20 mouse cellular contexts compared by ENCODE assay signal in genomic region chr17:87517258-87517657, GRCm38 (mm10).
A peak's percentile ranks its signal among the peaks of the same experiment; 100 is the strongest.
DNase-seq lines count a peak whose midpoint lies in the region; ATAC-seq and TF ChIP-seq lines count a peak whose summit lies in the region.
"Had no signal": no experiment of that assay in that cellular context is flagged by ENCODE, and none has a peak within 500 bp of the region (broad histone marks: within the 10 kb centered on the region; RNA-seq: fewer than 3 reads in every experiment).

No protein-coding gene starts in this region.

- H3K9ac ChIP-seq in heart, embryonic 13.5 days = peak overlapping the region; percentile 12
- H3K9ac ChIP-seq in heart, adult 2 months (ENCODE audit: low read depth, low read length) = no peak overlapping the region
- H3K9ac ChIP-seq in kidney, embryonic 14.5 days (ENCODE audit: low read depth, low read length) = no peak overlapping the region
- H3K9ac ChIP-seq in midbrain, embryonic 14.5 days (replicated peaks; ENCODE audit: low read length) = no peak overlapping the region
- H3K9ac ChIP-seq in midbrain, embryonic 11.5 days (ENCODE audit: low read length) = no peak overlapping the region
- H3K9ac ChIP-seq: forebrain, embryonic 12.5 days; hindbrain, embryonic 14.5 days had no signal

- TF ChIP-seq CTCF in heart, adult 2 months (IDR thresholded peaks at IDR 0.05) = no peak

- 10% methylated on average over 9 of the region's 9 CpGs for WGBS in heart, embryonic 13.5 days
- 36% methylated on average over 9 of the region's 9 CpGs for WGBS in heart, adult 2 months
- WGBS in kidney, embryonic 14.5 days = 25% methylated on average over 9 of the region's 9 CpGs
- 66% methylated on average over 9 of the region's 9 CpGs for WGBS in midbrain, embryonic 14.5 days
- 64% methylated on average over 9 of the region's 9 CpGs for WGBS in midbrain, embryonic 11.5 days

- H3K27me3 ChIP-seq in heart, embryonic 13.5 days (replicated peaks) = no peaks in the 10 kb centered on the region
- no peaks in the 10 kb centered on the region for H3K27me3 ChIP-seq in heart, adult 2 months (ENCODE audit: control insufficient read depth, insufficient read depth, low read length)
- no peaks in the 10 kb centered on the region for H3K27me3 ChIP-seq in kidney, embryonic 14.5 days (ENCODE audit: control insufficient read depth, insufficient read depth, low read length)
- H3K27me3 ChIP-seq in midbrain, embryonic 14.5 days (ENCODE audit: control insufficient read depth, insufficient read depth, low read length) = no peaks in the 10 kb centered on the region
- no peaks in the 10 kb centered on the region for H3K27me3 ChIP-seq in midbrain, embryonic 11.5 days (ENCODE audit: control insufficient read depth, insufficient read depth, low read length)
- H3K27me3 ChIP-seq: forebrain, embryonic 12.5 days; Patski had no signal

- peak overlapping the region; percentile 52 for H3K4me2 ChIP-seq in heart, embryonic 13.5 days
- no peak overlapping the region for H3K4me2 ChIP-seq in kidney, embryonic 14.5 days (replicated peaks; ENCODE audit: low read depth, low read length)
- H3K4me2 ChIP-seq in midbrain, embryonic 14.5 days (ENCODE audit: low read length) = no peak overlapping the region
- H3K4me2 ChIP-seq in midbrain, embryonic 11.5 days = no peak overlapping the region
- H3K4me2 ChIP-seq: forebrain, embryonic 12.5 days; hindbrain, embryonic 14.5 days had no signal

- H3K4me3 ChIP-seq in heart, embryonic 13.5 days = 0 out of 2 replicates have a peak overlapping the region, but pooled peaks have one; percentile 14
- H3K4me3 ChIP-seq in heart, adult 2 months = no peak overlapping the region
- H3K4me3 ChIP-seq in kidney, embryonic 14.5 days (ENCODE audit: low read length) = no peak overlapping the region
- no peak overlapping the region for H3K4me3 ChIP-seq in midbrain, embryonic 14.5 days (replicated peaks; ENCODE audit: low read depth, low read length)
- H3K4me3 ChIP-seq in midbrain, embryonic 11.5 days (ENCODE audit: low read depth, low read length) = no peak overlapping the region
- H3K4me3 ChIP-seq: forebrain, embryonic 12.5 days; layer of hippocampus, adult 2 months had no signal

- peaks cover 52% of the 10 kb centered on the region for H3K4me1 ChIP-seq in heart, embryonic 13.5 days
- H3K4me1 ChIP-seq in heart, adult 2 months (ENCODE audit: control insufficient read depth, insufficient read depth, low read length) = peaks cover 2% of the 10 kb centered on the region; the same call in 1 of the 2 replicates
- H3K4me1 ChIP-seq in kidney, embryonic 14.5 days (ENCODE audit: control insufficient read depth, insufficient read depth, low read length) = peaks cover 19% of the 10 kb centered on the region; the same call in 1 of the 2 replicates
- H3K4me1 ChIP-seq in midbrain, embryonic 14.5 days (ENCODE audit: control insufficient read depth, insufficient read depth, low read length) = peaks cover 22% of the 10 kb centered on the region
- H3K4me1 ChIP-seq in midbrain, embryonic 11.5 days (ENCODE audit: control insufficient read depth, insufficient read depth, low read length) = peaks cover 4% of the 10 kb centered on the region; the same call in 1 of the 2 replicates

- TF ChIP-seq POLR2A in heart, adult 2 months (IDR thresholded peaks at IDR 0.05; ENCODE audit: insufficient read depth, low read depth, low read length) = no peak

- peak overlapping the region; percentile 59; the same call in 1 of the 2 replicates for H3K27ac ChIP-seq in heart, embryonic 13.5 days (replicated peaks)
- no peak overlapping the region for H3K27ac ChIP-seq in heart, adult 2 months
- H3K27ac ChIP-seq in kidney, embryonic 14.5 days (ENCODE audit: low read depth, low read length) = 0 out of 2 replicates have a peak overlapping the region, but pooled peaks have one; percentile 17
- 0 out of 2 replicates have a peak overlapping the region, but pooled peaks have one; percentile 13 for H3K27ac ChIP-seq in midbrain, embryonic 14.5 days (replicated peaks; ENCODE audit: low read depth, low read length)
- no peak overlapping the region for H3K27ac ChIP-seq in midbrain, embryonic 11.5 days (ENCODE audit: low read depth, low read length)
- H3K27ac ChIP-seq: forebrain, embryonic 12.5 days; hindbrain, embryonic 14.5 days; layer of hippocampus, adult 2 months had no signal

- ATAC-seq in heart, embryonic 13.5 days (ENCODE audit: extremely low read depth, insufficient number of reproducible peaks, low FRiP score, low TSS enrichment) = no peak
- peak; percentile 72 for ATAC-seq in kidney, embryonic 14.5 days (ENCODE audit: low FRiP score, low TSS enrichment)
- ATAC-seq in midbrain, embryonic 14.5 days (ENCODE audit: low FRiP score, low TSS enrichment) = no peak
- no peak for ATAC-seq in midbrain, embryonic 11.5 days (ENCODE audit: low FRiP score)
- ATAC-seq: CD4-positive, CD25-positive, alpha-beta regulatory T cell, adult 4 months; midbrain, embryonic 16.5 days; Patski had no signal

- intact Hi-C loops in gastrocnemius, postnatal 14 days (cut with DNase I; ENCODE audit: low total_unique reads) = no loop called here
- intact Hi-C loops in heart, adult 2 months (cut with DNase I) = no loop called here

- no peaks in the 10 kb centered on the region for H3K36me3 ChIP-seq in heart, embryonic 13.5 days
- no peaks in the 10 kb centered on the region for H3K36me3 ChIP-seq in heart, adult 2 months (ENCODE audit: control insufficient read depth, insufficient read depth, low read length)
- H3K36me3 ChIP-seq in kidney, embryonic 14.5 days (ENCODE audit: control insufficient read depth, insufficient read depth, low read length) = no peaks in the 10 kb centered on the region
- no peaks in the 10 kb centered on the region for H3K36me3 ChIP-seq in midbrain, embryonic 14.5 days (ENCODE audit: control insufficient read depth, insufficient read depth, low read length)
- H3K36me3 ChIP-seq in midbrain, embryonic 11.5 days (ENCODE audit: control insufficient read depth, insufficient read depth, low read length) = no peaks in the 10 kb centered on the region
- H3K36me3 ChIP-seq: forebrain, embryonic 12.5 days had no signal

- no peak for TF ChIP-seq EP300 in heart, adult 2 months (IDR thresholded peaks at IDR 0.05; ENCODE audit: insufficient read depth, low read depth, low read length)

- H3K79me2 ChIP-seq in heart, adult 2 months (replicated peaks; ENCODE audit: control insufficient read depth, insufficient read depth, low read length) = no peaks in the 10 kb centered on the region

- DNase-seq in gastrocnemius, adult 18-20 months (ENCODE audit: low spot score) = peak; percentile 35
- no peak for DNase-seq in gastrocnemius, postnatal 14 days
- no peak for DNase-seq in heart, adult 2 months
- DNase-seq in kidney, postnatal 14 days = no peak
- no peak for DNase-seq in midbrain, embryonic 14.5 days
- DNase-seq in midbrain, embryonic 11.5 days (ENCODE audit: low spot score, missing footprints) = no peak
- DNase-seq: adrenal gland, adult 8-10 months; cerebellum, adult 8-10 months; kidney, adult 18-20 months; lung, adult 2 months; right cerebral cortex, postnatal 25 days had no signal

- no peaks in the 10 kb centered on the region for H3K9me3 ChIP-seq in heart, embryonic 13.5 days
- no peaks in the 10 kb centered on the region for H3K9me3 ChIP-seq in kidney, embryonic 14.5 days (ENCODE audit: control insufficient read depth, low read length)
- H3K9me3 ChIP-seq in midbrain, embryonic 14.5 days (ENCODE audit: control insufficient read depth, low read length) = no peaks in the 10 kb centered on the region
- H3K9me3 ChIP-seq in midbrain, embryonic 11.5 days (ENCODE audit: control insufficient read depth, low read length) = no peaks in the 10 kb centered on the region
- H3K9me3 ChIP-seq: forebrain, embryonic 12.5 days; megakaryocyte, embryonic 14.5 days had no signal

Comparison
In these comparisons a context has a peak if more than half of its experiments do, and no peak if none do; other contexts are left out.
1. H3K27ac ChIP-seq: peak in heart, embryonic 13.5 days (single experiment), kidney, embryonic 14.5 days (single experiment) and midbrain, embryonic 14.5 days (single experiment); none in heart, adult 2 months (single experiment) and midbrain, embryonic 11.5 days (single experiment).